Mouse (Mus musculus): Measurements from ENCODE around the gene Mettl23.
"Not testable (repeated sequence)": the region's sequence is repeated elsewhere in the genome, so short reads cannot be mapped to it uniquely, and the experiment has no call there.

Mettl23 gene

DNA sequence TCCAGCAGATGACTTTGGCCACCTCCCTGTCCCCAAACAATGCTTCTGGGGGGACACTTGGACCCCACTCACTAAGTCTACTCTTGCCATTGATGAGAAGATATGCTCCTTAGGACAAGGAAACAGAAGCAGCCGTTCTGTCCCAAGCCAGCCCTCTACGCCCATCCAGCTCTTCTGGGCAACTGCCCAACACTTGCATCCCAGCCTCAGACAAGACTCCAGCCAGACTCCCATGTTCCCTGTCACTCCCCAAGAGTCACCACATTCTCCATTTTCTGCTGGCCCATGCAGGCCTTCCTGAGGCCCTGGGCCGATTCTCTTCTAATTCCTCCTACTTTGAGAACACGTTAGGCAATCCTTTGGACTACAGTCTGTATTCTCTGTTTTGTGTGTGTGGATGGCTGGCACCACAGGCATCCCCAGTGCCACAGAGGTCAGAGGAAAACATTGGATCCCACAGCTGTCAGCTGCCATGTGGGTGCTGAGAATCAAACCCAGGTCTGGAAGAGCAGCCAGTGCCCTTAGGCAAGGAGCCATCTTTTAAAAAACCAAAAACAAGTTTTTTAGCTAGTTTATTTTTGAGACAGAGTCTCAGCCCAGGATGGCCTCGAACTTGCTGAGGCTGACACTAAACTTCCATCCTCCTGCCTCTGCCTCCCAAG lies 23.0 kb upstream of the Mettl23 start:
- DNase-seq, result peak; percentile 58

DNA sequence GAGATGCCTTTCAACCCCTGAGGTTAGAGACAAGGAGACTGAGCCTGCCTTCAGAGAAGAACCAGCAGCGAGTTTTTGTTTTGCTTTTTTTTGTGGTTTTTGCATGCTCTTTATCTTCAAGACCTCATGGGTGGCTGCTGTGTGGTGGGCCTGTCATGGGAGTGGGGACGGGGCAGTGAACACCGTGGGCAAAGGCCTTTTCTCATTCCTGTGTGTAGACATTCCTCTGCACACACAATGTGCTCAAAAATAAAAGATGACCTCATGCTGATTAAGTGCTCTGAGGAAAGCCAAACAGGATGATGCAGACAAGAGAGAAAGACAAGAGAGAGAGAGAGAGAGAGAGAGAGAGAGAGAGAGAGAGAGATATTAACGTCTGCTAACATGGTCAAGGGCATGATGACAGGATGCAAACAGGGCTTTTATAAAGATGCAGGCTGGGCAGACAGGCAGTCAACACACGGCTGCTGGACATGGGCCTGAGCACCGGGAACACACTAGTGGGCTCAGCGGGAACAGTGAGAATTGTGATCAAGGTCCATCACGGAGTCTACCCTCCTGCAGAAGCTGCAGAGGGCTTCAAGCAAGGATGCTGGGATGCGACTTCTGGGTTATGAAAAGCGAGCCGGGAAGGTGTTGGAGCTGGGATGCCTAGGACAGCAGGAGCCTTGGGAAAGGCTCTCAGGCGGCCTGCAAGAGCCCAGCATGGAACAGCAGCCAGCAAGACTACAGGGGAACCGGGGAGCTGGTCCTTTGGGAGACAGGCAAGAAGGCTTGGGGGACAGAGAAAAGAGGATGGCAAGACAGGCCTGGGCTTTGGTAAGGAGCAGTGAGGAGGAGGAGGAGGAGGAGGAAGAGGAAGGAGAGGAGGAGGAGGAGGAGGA lies 21.8 kb upstream of the Mettl23 start:
- DNase-seq, result no peak

DNA sequence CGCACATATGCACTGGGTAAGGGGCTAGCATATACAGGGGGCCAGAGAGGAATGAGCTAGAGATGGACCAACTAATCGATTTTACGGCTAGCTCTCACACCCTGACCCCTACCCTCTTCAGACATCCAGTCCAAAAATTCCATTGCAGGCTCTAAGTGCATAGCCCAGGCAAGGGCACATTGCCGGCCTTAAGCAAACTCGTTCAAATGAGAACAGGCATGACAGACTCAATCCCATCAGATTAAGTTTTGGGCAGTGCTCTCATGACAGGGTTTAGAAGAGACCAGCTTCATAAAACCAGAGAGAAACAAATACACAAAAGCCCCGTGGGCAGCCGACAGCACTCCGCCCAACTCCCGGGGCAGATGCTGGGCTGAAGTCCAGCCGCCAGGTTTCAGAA lies 20.9 kb upstream of the Mettl23 start:
- DNase-seq, result no peak

DNA sequence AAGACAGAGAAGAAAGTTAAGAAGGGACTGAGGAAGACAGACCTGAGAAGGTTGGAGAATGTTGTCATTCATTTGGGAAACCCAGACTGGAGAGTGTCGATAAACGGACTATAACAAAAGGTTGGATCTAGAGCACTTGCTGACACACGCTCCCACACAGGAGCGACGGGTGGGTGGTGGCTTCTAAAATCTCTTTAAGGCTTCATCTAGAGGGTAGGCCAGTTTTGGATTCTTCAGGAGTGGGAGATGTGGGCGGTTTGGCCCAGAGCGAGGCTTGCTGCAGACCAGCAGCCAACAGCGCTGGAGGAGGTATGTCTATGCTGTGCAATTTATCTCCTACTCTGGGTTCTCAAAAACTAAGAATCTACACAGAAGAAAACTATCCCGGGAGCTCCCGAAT lies 20.5 kb upstream of the Mettl23 start:
- DNase-seq, result no peak

DNA sequence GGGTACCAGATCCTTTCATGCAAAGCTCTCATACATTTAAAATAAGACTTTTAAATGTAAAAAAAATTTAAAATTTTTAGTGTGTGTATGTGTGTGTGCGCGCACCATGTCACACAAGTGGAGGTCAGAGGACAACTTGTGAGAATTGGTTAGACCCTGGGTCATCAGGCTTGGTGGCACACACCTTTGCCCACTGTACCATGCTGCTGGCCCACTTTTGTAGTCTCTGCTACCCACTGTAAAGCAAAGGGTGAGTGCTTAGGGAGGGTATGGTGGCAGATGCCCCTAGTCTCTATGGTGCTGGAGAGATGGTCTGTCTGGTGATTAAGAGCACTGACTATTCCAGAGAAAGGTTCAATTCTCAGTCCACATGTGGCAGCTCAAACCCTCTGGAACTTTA lies 19.8 kb upstream of the Mettl23 start:
- DNase-seq, result no peak

DNA sequence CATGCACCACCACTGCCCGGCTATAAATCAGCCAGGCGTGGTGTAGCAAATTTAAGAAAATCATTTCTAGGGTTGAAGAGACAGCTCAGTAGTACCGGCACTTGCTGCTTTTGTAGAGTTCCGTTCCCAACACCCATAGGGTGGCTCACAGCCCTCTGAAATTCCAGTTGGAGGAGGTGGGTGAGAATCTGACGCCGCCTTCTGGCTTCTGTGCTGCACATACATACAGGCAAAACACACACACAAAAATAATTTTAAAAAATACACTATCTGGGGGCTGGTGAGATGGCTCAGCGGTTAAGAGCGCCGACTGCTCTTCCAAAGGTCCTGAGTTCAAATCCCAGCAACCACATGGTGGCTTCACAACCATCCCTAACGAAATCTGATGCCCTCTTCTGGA lies 19.2 kb upstream of the Mettl23 start:
- DNase-seq, result not testable (repeated sequence)

DNA sequence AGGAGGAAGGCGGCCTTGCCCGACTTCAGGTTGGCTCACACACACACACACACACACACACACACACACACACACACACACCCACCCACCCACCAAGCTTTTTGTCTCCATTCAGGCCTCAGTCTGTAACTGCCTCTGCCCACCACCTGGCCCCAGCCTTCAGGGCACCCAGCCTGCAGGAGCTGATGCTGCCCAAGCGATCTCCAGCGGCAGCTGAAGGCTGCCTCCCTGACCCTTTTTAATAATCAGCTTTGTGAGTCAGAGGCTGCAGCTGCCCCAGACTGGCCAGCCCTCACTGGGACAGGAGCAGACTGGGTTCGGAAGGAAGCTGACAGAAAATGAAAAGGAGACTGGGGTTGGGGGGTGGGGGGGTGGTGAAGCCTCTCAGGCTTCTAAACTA lies 17.8 kb upstream of the Mettl23 start:
- no peak for DNase-seq

DNA sequence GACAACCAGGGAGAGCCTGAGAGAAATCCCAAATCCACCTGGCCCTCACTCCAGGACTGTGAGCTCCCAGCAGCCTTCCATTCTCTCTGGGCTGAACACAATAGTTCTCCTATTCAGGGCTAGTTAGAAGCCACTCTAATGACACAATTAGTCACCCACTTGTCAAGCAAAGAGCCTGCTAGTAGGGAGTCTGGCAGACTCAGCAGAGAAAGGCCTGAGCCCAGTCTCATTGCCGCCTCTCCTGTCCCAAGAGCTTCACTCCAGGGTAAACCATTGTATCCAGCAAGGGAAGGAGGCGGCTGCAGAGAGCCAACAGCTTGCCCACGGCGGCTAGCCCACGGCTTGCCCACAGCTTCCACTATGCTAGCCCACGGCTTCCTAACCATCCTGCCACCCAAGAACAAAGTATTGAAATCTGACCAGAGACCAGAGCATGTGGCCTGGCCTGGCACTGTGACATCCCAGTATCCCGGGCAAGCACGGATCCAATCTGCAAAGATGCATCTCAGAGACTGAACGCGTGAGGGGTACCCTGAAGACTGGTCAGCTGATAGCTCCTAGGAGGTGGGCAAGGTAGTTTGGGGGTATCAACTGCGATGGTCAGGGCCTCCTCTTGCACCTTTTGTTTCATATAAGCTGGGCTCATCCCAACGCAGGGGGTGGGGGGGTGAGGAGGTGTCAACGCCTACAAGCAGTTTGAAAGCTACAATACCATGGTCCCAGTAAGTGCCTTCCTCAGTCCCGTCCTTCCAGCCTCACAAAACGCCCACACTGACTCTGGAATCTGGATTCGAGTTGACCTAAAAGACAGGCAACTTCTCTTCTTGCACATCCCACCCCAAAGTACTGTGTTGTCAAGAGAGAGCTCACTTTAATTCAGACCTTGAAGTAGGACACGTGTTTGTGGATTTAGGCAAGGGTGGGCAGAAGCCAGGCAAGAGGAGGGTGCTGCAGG lies 16.3 kb upstream of the Mettl23 start:
- DNase-seq, result no peak

DNA sequence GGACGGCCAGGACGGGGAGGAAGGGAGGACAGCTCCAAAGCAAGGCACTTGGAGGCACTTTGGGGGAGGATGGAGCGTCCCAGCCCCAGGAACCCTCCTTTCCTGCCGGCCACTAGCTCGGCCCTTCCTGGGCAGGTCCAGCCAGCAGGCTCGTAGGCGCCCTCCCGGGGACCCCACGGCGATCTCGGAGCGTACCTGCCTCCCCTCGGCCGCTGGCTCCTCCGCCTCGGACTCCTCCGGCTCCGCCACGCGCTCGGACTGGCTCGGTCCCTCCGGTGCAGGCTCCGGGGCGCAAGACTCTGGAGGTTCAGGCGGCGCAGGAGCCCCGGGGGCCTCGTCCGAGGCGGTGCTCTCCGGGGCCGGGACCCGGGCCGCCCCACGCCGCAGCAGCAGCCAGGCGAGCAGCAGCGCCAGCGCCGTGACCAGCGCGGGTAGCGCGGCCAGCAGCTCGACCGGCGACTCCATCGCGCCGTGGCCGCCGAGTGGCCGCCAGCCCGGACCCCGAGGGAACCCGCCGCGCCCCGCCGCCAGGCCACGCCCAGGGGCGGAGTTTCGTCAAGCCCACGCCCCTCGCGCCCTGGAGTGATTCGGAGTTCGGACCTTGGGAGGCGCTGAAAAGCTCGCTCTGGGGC lies 15.4 kb upstream of the Mettl23 start, which contains the start of gene Mxra7:
Gene Mxra7, minus strand, starts transcription at position 513 of the 632 bp plus-strand sequence.
- peak; percentile 90 for DNase-seq

DNA sequence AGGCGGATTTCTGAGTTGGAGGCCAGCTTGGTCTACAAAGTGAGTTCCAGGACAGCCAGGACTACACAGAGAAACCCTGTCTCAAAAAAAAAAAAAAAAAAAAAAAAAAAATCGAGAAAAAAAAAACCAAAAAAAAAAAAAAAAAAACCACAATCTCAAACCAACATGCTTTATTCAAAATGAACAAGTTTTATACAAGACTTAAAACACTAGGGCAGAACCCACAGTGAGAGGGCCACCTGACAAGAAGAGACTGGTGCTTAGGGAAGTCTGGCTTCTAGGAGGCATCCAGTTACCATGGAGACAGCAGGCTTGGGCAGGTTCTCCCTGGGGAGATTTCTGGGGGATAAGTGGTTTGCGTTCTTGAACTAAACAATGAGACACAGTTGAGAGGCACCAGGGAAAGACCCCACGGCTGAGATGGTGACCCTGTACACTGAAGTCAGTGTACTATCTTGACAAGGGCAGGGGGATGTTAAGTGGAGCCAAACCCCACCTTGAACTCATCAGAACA lies 10.8 kb upstream of the Mettl23 start:
- no peak for DNase-seq

DNA sequence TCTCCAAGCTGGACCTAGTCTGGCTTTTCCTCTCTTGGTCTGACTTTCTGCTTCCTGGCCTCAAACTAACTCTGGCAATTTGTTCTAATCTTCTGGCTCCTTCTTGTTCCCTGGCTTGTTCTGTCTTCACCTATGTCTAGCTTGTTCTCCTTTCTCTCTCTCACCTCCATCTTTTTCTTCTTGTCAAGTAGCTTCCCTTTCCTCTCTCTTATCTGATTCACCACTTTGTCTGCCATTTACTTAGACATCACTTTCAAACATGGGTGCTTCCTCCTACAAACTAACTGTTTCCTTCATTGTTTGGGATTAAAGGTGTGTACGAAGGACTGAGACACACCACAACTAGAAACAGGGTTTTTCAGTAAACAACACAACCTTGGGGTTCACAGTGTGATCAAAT lies 8.1 kb upstream of the Mettl23 start:
- DNase-seq, result no peak

DNA sequence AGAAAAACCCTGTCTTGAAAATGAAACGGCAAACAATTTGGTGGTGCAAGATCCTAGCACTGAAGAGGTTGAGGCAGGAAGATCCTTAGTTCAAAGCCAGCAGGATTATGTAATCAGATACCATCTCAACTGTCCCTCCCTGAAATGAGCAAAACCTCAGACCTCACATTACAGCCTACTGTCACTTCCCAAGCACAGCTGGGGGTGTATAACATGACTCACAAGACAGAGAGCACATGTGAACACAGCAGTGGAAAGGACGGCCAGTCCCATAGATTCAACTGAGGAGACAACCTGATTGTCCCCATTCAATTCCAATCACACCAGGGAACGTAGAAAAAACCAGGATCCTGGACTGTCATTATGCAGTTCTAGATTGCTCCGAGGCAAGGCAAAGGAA lies 6.8 kb upstream of the Mettl23 start:
- DNase-seq, result no peak

DNA sequence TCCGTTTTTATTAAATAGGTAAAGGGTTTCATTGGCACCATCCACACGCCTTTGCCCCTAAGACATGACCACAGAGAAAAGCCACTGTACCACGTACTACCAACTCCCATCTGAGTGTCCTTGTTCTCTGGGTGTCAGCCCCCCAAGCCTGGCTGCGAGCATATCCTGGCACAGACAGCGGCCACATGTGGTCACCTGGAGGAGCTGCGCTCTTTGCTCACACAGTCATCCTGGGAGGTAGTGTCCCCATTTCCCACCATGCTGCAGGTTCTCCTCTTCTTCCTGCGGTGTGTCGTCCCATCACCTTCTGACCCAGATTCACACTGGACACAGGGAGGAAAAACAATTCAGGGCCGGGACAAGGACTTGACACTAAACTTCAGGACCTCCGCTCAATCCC lies 5.6 kb upstream of the Mettl23 start:
- DNase-seq, result no peak

DNA sequence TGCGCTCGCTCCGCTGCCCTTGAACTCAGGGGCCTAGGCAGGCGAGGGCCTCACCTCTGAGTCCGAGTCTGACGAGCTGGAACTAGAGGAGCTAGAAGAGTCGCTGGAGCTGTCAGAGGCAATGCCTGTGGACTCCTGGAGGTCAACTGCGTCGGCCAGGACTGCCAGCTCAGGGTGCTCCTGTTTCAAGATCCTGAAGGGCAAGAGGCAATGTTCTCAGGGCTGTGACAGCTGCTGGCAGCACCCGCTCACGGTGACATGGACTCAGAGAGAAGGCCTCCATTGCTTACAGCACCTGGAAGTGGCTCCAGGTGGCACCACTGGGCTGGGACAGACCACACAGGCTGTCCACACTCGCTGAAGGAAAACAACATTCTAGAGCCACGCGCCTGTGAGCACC lies 4.1 kb upstream of the Mettl23 start:
- DNase-seq, result no peak

DNA sequence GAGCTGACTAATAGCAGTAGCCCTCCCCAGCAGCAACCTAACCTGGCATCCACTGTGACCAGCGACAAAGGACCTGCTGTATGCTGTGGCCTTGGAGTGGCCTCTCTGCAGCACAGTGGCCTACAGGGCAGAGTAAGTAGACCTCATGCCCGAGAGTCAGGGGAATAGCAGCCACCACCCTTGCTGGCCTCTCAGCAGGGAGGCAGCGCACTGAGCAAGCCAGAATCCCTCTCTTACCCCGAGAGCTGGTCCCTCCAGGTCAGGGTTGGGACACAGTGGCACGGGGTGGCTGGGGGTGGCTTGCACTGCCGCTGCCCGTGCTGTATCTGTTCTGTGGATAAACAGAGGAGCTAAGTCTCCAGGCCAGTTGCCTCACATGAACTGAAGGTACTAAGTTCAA lies 3.5 kb upstream of the Mettl23 start:
- no peak for DNase-seq

DNA sequence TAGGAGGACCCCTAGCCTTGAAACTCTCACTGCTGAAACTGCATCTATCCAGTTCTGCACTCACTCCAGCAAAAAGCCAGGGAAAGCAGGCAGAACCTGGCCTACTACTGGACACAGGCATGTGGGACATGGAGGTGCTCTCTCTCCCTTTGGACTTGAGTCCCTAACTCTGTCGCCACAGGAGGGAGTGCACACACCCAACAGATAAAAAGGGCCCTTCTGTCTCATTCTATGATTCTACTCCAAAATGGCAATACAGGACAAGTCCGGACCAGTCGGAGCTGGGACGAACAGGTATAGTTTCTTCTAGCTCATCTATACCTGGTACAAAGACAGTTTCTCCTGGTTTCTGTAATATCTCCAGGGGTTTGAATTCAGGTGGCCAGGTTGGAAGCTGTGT lies 2.3 kb upstream of the Mettl23 start:
- DNase-seq, result no peak

DNA sequence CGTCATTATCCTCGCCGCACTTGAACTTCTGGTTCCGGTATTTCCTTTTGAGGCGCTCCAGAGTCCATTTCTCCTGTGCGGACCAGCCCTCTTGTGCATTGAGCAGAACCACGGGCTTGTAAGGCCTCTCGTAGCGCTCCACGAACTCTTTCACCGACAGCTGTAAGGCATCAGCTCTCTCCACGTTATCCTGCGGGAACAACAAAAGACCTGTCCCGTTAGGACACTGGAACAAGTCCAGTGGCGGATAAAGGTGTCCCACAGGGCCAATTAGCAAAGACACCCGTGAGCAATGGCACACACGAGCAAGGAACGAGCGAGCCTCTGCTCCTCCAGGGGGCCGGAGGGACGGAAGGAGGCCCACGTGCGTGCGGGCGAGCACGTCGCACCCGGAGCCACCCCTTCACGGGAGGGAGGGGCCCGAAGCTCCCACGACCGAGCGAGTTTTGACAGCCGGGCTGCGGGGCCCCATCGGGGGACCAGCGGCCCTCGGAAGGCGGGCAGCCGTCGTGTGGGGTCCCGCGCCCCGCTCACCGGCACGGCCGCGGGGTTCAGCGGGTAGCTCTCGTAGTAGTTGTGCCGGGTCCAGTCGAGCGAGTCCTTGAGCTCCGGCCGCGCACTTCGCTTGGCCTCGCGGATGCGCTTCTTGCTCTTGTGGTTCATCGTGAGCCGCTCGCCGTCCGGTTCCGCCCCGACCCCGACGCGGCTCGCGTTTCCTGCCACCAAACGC lies 382 bp upstream of the Mettl23 start:
- peak; percentile 63 for DNase-seq

DNA sequence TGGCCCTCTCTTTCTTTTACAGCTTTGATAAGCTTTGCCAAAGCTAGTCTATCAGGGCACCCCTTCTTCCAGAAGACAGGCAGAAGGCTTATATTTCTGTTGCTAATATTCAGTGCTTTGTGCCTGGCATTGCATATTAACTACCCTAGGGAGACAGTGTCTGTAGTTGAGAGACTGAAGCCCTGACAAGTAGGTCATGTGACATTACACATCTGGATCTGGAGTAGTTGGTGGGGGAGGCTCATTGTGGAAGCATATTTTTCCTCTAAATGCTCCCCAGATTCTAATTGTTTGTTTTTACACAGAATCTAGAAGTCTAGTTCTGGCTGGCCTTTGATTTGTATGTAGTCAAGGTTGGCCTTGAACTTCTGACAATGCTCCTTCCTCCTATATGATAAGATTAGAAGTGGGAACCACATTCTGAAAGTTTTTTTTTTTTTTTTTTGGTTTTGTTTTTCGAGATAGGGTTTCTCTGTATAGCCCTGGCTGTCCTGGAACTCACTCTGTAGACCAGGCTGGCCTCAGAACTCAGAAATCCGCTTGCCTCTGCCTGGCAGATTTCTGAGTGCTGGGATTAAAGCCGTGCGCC lies 3.6 kb downstream of the Mettl23 start:
- no peak for DNase-seq

DNA sequence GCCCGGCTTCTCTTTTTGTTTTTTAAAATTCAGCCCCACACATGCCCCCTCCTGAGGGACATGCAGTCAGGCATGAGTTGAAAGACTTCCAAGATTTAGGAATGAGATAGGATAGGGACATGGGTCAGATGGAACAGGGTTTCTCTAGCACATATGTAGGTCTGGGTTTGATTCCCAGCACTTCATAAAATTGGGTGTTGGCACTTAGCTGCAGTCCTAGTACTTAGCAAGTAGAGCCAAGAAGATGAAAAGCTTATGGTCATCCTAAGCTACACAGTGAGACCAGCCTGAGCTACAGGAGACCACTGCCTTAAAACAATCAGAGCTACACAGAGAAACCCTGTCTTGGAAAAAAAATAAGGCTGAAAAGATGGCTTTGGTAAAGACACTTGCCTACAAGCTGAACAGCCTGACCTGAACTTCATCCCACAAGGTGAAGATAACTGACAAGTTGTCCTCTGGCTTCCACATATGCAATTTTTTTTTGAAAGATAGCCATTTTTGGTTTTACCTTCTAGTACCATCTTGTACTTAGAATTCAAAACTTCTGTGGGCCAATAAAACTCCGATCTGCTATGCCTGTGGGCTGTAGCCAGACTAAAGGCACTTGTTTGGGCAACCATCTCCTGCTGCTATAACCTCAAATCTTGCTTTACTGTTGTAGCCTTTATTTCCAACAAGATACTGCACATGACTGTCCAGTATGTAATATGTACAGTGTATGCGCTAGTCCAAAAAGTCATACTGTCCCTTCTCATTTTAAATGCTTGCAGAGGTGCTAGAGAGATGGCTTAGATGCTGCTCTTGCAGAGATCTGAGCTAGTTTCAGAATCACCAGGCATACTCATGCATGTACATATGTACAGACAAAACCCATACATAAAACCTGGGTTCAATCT lies 4.4 kb downstream of the Mettl23 start:
- no peak for DNase-seq

Measured in lung, postnatal 14 days (tissue).